Mouse (Mus musculus) heart, embryonic 12.5 days (tissue): Measurements from ENCODE around the gene Tmcc3. TPM values are rescaled to one million over a fixed set of nuclear protein-coding genes. Genes with fewer than 3 reads are reported as not detected.

ENCODE experiments used
- ATAC-seq: fragments of 200-750 bp; cut with Nextera tagmentation; 2 replicates; pipeline ENCODE4 v1.8.0; 2017; ENCODE audit warnings: moderate TSS enrichment, moderate library complexity; ENCODE audit not compliant: insufficient number of reproducible peaks, low FRiP score
- H3K27ac ChIP-seq: fragments of 300-500 bp; sonication (generic); 2 replicates; pipeline ENCODE4 v1.5.1; 2016; ENCODE audit warnings: mild to moderate bottlenecking, moderate library complexity; ENCODE audit not compliant: poor library complexity, severe bottlenecking
- H3K27me3 ChIP-seq: fragments of 300-500 bp; sonication (generic); replicated peaks from 2 replicates; pipeline ENCODE4 v1.6.1; 2016; ENCODE audit warnings: mild to moderate bottlenecking, moderate library complexity
- H3K36me3 ChIP-seq: fragments of 300-500 bp; sonication (generic); 2 replicates; pipeline ENCODE4 v1.6.1; 2016; ENCODE audit warnings: mild to moderate bottlenecking, moderate library complexity
- H3K4me1 ChIP-seq: fragments of 300-500 bp; sonication (generic); replicated peaks from 2 replicates; pipeline ENCODE4 v1.6.1; 2016; ENCODE audit warnings: mild to moderate bottlenecking
- H3K4me2 ChIP-seq: fragments of 300-500 bp; sonication (generic); 2 replicates; pipeline ENCODE4 v1.6.1; 2016; ENCODE audit warnings: mild to moderate bottlenecking, moderate library complexity
- H3K4me3 ChIP-seq: fragments of 300-500 bp; sonication (generic); 2 replicates; pipeline ENCODE4 v1.5.1; 2016; ENCODE audit warnings: mild to moderate bottlenecking
- H3K9ac ChIP-seq: fragments of 300-500 bp; sonication (generic); 2 replicates; pipeline ENCODE4 v1.6.1; 2016; ENCODE audit warnings: mild to moderate bottlenecking, moderate library complexity
- H3K9me3 ChIP-seq: fragments of 300-500 bp; sonication (generic); replicated peaks from 2 replicates; pipeline ENCODE4 v1.6.1; 2016; ENCODE audit warnings: mild to moderate bottlenecking, moderate library complexity
- WGBS: fragments of 180-500 bp; shearing (Covaris S2); methylation state at CpG from one replicate; pipeline ENCODE4 v1.1.7; 2016; 5-methylcytosine and 5-hydroxymethylcytosine counted together
- polyA plus RNA-seq: library from polyadenylated mRNA; unstranded; fragments of >200 nt; fragmentation: Nextera tagmentation; extraction: Ambion mirVana; gene quantifications from 2 replicates; pipeline ENCODE4 v1.2.1, GENCODE M21; 2016

Tmcc3 gene
- polyA plus RNA-seq, 1 experiment from 2014 or later = 10.2 TPM

GRCm38 (mm10) chr10:94332358-94333137 lies 20.8 kb downstream of the Tmcc3 start:
- Histone ChIP-seq H3K4me3 (no peak overlapping the region), H3K9ac (no peak overlapping the region), H3K36me3 (no peaks in the 10 kb centered on the region), H3K4me1 (peaks cover 17% of the 10 kb centered on the region), H3K27ac (no peak overlapping the region), H3K4me2 (no peak overlapping the region), H3K9me3 (no peaks in the 10 kb centered on the region), H3K27me3 (no peaks in the 10 kb centered on the region)
- no peak for ATAC-seq
- 82% methylated on average over 16 of the region's 16 CpGs for WGBS

- no peaks in the 10 kb centered on the region for H3K27me3 ChIP-seq
- H3K36me3 ChIP-seq = no peaks in the 10 kb centered on the region
- WGBS = 78% methylated on average over 8 of the region's 8 CpGs
- peaks cover 17% of the 10 kb centered on the region for H3K4me1 ChIP-seq
- H3K4me2 ChIP-seq = no peak overlapping the region
- H3K9ac ChIP-seq = no peak overlapping the region
- H3K4me3 ChIP-seq = no peak overlapping the region
- ATAC-seq = no peak
- H3K9me3 ChIP-seq = no peaks in the 10 kb centered on the region
- no peak overlapping the region for H3K27ac ChIP-seq
Observed at GRCm38 (mm10) chr10:94333328-94333727, 21.6 kb downstream of the Tmcc3 start.

- peaks cover 9% of the 10 kb centered on the region for H3K4me1 ChIP-seq
- no peaks in the 10 kb centered on the region for H3K36me3 ChIP-seq
- no peaks in the 10 kb centered on the region for H3K27me3 ChIP-seq
- no peak overlapping the region for H3K9ac ChIP-seq
- H3K4me2 ChIP-seq = no peak overlapping the region
- no peaks in the 10 kb centered on the region for H3K9me3 ChIP-seq
- ATAC-seq = no peak
- H3K4me3 ChIP-seq = no peak overlapping the region
- no peak overlapping the region for H3K27ac ChIP-seq
- 77% methylated on average over 10 of the region's 10 CpGs for WGBS
Observed at GRCm38 (mm10) chr10:94335047-94335446, 23.3 kb downstream of the Tmcc3 start.

GRCm38 (mm10) chr10:94336071-94336470 lies 24.3 kb downstream of the Tmcc3 start:
- no peak for ATAC-seq
- no peak overlapping the region for H3K9ac ChIP-seq
- 0 out of 2 replicates have a peak, but pooled peaks cover 4% of the 10 kb centered on the region for H3K27me3 ChIP-seq
- no peak overlapping the region for H3K27ac ChIP-seq
- no peak overlapping the region for H3K4me2 ChIP-seq
- H3K9me3 ChIP-seq = no peaks in the 10 kb centered on the region
- no peaks in the 10 kb centered on the region for H3K36me3 ChIP-seq
- 88% methylated on average over 6 of the region's 6 CpGs for WGBS
- H3K4me3 ChIP-seq = no peak overlapping the region
- no peaks in the 10 kb centered on the region for H3K4me1 ChIP-seq

GRCm38 (mm10) chr10:94341501-94341900 lies 29.8 kb downstream of the Tmcc3 start:
- H3K27ac ChIP-seq = no peak overlapping the region
- 57% methylated on average over 17 of the region's 17 CpGs for WGBS
- H3K9me3 ChIP-seq = no peaks in the 10 kb centered on the region
- H3K36me3 ChIP-seq = no peaks in the 10 kb centered on the region
- H3K27me3 ChIP-seq = 0 out of 2 replicates have a peak, but pooled peaks cover 4% of the 10 kb centered on the region
- no peak for ATAC-seq
- 0 out of 2 replicates have a peak overlapping the region, but pooled peaks have one; percentile 40 for H3K9ac ChIP-seq
- H3K4me1 ChIP-seq = peaks cover 9% of the 10 kb centered on the region; the same call in 1 of the 2 replicates
- H3K4me2 ChIP-seq = peak overlapping the region; percentile 40
- no peak overlapping the region for H3K4me3 ChIP-seq

GRCm38 (mm10) chr10:94342256-94342655 lies 30.5 kb downstream of the Tmcc3 start:
- no peak overlapping the region for H3K27ac ChIP-seq
- no peaks in the 10 kb centered on the region for H3K36me3 ChIP-seq
- no peak overlapping the region for H3K9ac ChIP-seq
- 0 out of 2 replicates have a peak, but pooled peaks cover 4% of the 10 kb centered on the region for H3K27me3 ChIP-seq
- WGBS = 70% methylated on average over 7 of the region's 7 CpGs
- no peak for ATAC-seq
- H3K9me3 ChIP-seq = no peaks in the 10 kb centered on the region
- H3K4me2 ChIP-seq = no peak overlapping the region
- H3K4me3 ChIP-seq = no peak overlapping the region
- peaks cover 9% of the 10 kb centered on the region; the same call in 1 of the 2 replicates for H3K4me1 ChIP-seq

- no peak overlapping the region for H3K4me2 ChIP-seq
- 78% methylated on average over 7 of the region's 7 CpGs for WGBS
Observed at GRCm38 (mm10) chr10:94343581-94343980, 31.8 kb downstream of the Tmcc3 start.

GRCm38 (mm10) chr10:94344631-94345417 lies 33.1 kb downstream of the Tmcc3 start:
- Histone ChIP-seq H3K9ac (no peak overlapping the region), H3K27me3 (0 out of 2 replicates have a peak, but pooled peaks cover 4% of the 10 kb centered on the region), H3K4me3 (no peak overlapping the region; the same call in 1 of the 2 replicates), H3K9me3 (no peaks in the 10 kb centered on the region), H3K27ac (no peak overlapping the region), H3K4me1 (peaks cover 9% of the 10 kb centered on the region; the same call in 1 of the 2 replicates), H3K4me2 (peak overlapping the region; percentile 36), H3K36me3 (no peaks in the 10 kb centered on the region)
- ATAC-seq = peak; percentile 25; the same call in 1 of the 2 replicates
- 50% methylated on average over 22 of the region's 22 CpGs for WGBS

More at GRCm38 (mm10) chr10:94343581-94343980, 31.8 kb downstream of the Tmcc3 start:
- no peak overlapping the region for H3K27ac ChIP-seq
- H3K36me3 ChIP-seq = no peaks in the 10 kb centered on the region
- no peaks in the 10 kb centered on the region for H3K9me3 ChIP-seq
- 0 out of 2 replicates have a peak, but pooled peaks cover 4% of the 10 kb centered on the region for H3K27me3 ChIP-seq
- no peak overlapping the region for H3K4me3 ChIP-seq
- H3K9ac ChIP-seq = no peak overlapping the region
- ATAC-seq = no peak
- H3K4me1 ChIP-seq = peaks cover 9% of the 10 kb centered on the region; the same call in 1 of the 2 replicates

GRCm38 (mm10) chr10:94345509-94346252 lies 33.9 kb downstream of the Tmcc3 start:
- H3K9ac ChIP-seq = no peak overlapping the region
- peaks cover 14% of the 10 kb centered on the region; the same call in 1 of the 2 replicates for H3K4me1 ChIP-seq
- WGBS = 73% methylated on average over 7 of the region's 7 CpGs
- ATAC-seq = no peak
- H3K27me3 ChIP-seq = no peaks in the 10 kb centered on the region
- H3K36me3 ChIP-seq = no peaks in the 10 kb centered on the region
- no peak overlapping the region for H3K27ac ChIP-seq
- H3K4me2 ChIP-seq = no peak overlapping the region
- H3K4me3 ChIP-seq = no peak overlapping the region
- H3K9me3 ChIP-seq = no peaks in the 10 kb centered on the region

GRCm38 (mm10) chr10:94346596-94346995 lies 34.8 kb downstream of the Tmcc3 start:
- Histone ChIP-seq H3K27me3 (no peaks in the 10 kb centered on the region), H3K4me3 (no peak overlapping the region), H3K9me3 (no peaks in the 10 kb centered on the region), H3K9ac (no peak overlapping the region), H3K27ac (no peak overlapping the region), H3K36me3 (no peaks in the 10 kb centered on the region), H3K4me2 (no peak overlapping the region), H3K4me1 (peaks cover 14% of the 10 kb centered on the region; the same call in 1 of the 2 replicates)
- no peak for ATAC-seq
- 86% methylated on average over 7 of the region's 7 CpGs for WGBS
